Mouse (Mus musculus) fat pad, adult 2 months (tissue): ENCODE measurements around the gene Lss.

Source experiments
- DNase-seq: peaks from one replicate; pipeline ENCODE4 v3.0.0-alpha.2; 2011; ENCODE audit warnings: low read depth, low spot score; ENCODE audit errors: extremely low read depth

The Lss gene

GRCm38 (mm10) chr10:76531375-76531774 lies at the start of gene Lss:
TSS of gene Lss (plus strand) at chr10:76531588.
- DNase-seq = peak; percentile 54

GRCm38 (mm10) chr10:76486302-76486701 lies 45.1 kb upstream of the Lss start:
- no peak for DNase-seq

GRCm38 (mm10) chr10:76488265-76488664 lies 43.1 kb upstream of the Lss start:
- no peak for DNase-seq

DNA sequence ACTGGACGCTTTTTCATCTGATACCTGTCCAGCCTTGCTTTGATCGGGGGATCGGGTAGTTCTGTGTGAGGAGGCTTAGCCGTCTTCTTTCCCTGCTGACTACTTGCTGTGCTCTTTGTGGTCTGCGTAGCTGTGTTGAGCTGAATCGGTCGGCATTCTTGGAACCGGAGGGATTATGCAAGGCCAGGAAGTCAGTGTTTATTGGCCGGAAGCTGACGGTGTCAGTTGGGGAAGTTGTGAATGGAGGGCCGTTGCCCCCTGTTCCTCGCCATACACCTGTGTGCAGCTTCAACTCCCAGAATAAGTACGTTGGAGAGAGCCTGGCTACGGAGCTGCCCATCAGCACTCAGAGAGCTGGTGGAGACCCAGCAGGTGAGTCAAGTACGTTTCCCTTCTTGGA lies 42.2 kb upstream of the Lss start:
- no peak for DNase-seq

DNA sequence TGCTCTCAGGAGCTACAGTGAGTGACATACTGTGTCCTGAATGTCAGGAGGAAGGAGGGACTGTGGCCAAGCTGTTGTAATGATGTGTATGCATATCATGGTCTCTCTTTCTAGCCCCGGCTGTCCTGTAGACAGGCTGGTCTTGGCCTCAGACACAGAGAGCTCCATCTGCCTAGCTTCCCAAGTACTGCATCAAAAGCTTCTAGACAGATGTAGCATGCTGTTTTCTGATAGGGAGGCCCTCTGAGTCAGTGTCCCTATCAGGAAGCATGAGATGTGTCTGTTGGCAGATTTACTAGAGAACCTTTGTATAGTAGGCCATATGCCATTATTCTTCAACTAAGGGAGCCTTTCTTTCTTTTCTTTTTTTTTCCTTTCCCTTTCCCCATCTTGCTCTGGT lies 37.9 kb upstream of the Lss start:
- no peak for DNase-seq

GRCm38 (mm10) chr10:76495501-76495900 lies 35.9 kb upstream of the Lss start:
- no peak for DNase-seq

DNA sequence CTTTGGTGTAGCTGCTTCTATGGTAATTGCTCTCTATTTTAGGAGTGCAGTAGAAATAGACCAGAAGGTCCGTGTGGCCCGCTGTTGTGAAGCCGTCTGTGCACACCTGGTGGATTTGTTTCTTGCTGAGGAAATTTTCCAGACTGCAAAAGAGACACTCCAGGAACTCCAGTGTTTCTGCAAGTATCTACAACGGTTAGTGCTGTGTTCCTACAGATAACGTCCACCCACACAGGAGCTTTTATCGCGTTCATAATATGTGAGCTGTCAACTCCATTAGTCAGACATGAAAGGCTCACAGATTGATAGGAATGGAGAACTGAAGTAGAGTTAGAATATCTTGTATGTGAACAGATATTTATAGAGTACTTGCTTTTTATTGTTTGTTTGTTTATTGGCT lies 35.0 kb upstream of the Lss start:
- DNase-seq = no peak

DNA sequence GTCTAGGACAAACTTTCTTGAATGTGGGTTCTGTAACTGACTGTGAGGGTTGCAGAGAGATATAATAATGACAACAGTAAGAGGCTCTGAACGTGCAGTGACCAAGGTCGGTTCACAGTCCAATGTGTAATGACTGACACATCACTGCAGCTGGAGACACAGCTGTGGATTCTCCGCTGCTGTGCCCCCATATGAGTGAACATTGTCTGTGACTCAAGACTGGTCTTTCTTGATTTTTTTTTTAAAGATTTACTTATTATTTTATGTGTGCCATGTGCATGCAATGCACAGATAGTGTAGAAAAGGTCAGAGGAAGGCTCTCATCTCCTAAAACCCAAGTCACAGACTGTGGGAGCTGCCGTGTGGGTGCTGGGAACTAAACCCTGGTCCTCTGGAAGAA lies 33.9 kb upstream of the Lss start:
- DNase-seq = no peak

GRCm38 (mm10) chr10:76504271-76504943 lies 27.0 kb upstream of the Lss start:
- DNase-seq = no peak

DNA sequence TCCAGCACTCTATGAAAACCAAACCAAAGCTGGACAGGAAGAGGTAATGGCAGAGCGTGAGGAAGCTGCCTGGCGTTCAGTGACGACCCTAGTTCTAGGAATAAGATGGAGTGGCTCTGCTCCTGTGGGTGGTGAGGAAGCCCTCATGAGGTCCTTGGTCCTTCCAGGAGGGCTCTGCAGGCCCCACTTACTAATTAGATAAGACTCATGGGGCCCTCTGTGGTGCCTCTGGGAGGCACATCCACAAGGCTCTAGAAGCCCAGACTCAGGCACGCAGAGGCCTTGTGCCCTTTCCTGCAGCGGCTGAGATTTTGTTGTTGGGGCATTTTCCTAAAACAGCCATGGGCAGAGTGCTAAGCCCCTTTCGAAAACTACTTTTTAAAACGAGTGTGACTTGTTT lies 25.5 kb upstream of the Lss start:
- no peak for DNase-seq

DNA sequence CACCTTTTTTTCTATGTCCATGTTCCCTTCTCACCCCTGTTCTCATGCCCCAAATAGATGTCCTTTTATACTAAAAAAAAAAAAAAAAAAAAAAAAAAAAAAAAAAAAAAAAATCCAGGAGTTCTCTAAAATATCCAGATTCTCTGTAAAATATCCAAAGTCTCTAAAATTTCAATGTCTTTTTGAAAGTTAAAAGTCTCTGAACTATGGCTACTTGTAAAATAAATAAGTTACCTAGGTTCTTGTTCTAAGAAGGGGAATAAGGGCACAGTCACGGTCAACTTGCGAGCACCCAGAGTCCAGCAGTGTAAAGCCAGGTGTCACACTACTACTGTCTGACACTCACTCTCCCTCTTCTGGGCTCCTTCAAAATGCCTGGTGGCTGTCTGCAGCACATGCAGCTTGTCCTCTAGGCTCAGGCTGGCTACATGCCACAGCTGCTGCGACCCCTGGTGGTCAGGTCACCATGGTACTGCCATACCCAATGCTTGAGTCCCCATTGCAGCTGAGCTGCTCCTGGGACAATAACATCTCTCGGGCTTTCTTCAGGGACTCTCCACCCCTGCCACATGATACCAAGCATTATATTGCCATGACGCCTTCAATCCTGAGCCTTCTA lies 18.3 kb upstream of the Lss start:
- DNase-seq = no peak

DNA sequence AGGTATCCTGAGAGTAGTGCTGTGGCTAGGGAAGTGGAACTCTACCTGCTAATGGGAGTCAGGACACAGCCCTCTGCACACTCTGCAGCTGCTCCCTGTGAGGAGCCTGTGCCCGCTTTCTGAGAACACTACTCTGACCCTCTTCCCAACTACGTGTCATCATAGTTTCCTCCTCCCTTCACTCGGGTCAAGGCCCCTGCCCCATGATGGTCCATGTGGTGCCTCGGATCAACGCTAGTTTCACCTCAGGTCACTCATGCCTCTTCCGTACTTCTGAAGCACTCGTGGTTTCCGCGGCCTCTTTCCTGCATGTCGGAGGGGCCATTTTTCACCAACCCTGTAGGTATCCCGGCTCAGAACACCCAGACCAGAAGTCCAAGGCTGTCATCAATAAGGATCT lies 466 bp upstream of the Lss start:
- no peak for DNase-seq

GRCm38 (mm10) chr10:76531828-76532227 lies 440 bp downstream of the Lss start:
- no peak for DNase-seq

- DNase-seq = no peak
Observed at GRCm38 (mm10) chr10:76535526-76535925, 4.1 kb downstream of the Lss start.

- peak; percentile 87 for DNase-seq
Observed at GRCm38 (mm10) chr10:76537619-76538018, 6.2 kb downstream of the Lss start.

- DNase-seq = no peak
Observed at GRCm38 (mm10) chr10:76541336-76542085, 10.1 kb downstream of the Lss start.

DNA sequence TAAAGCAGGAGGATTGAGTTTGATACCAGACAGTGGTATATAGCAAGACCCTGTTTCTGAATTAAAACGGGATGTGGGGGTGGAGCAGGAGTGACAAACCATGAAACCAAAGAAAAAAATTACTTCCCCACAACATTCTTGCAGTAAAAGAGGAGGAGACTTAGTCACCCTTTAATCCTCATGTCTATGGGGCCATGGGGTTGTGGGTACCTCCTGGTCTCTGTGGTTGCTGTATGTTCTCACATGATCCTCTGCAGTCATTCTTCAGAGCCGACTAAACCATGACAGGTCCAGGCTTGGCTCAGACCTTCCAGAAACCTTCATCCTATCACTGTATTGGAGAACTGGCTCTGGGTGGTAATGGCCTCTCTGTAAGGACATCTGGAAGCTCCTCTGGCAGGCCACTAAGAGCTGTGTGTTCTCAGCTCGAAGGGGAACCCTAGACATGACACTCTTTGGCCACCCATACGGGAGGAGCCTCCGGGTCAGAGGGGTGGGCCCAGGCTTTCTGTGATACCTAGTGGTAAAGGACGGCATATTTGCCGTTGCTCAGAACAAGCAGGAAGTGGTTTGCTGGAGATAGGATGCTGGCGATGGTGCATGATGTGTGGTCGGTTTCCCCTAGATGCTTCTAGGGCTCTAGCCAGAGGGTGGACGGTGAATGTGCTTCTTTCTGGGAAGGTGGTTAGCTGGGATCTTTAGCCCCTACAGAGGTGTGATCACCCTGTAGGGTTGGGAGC lies 11.4 kb downstream of the Lss start:
- no peak for DNase-seq

GRCm38 (mm10) chr10:76546566-76546965 lies 15.2 kb downstream of the Lss start:
- no peak for DNase-seq

DNA sequence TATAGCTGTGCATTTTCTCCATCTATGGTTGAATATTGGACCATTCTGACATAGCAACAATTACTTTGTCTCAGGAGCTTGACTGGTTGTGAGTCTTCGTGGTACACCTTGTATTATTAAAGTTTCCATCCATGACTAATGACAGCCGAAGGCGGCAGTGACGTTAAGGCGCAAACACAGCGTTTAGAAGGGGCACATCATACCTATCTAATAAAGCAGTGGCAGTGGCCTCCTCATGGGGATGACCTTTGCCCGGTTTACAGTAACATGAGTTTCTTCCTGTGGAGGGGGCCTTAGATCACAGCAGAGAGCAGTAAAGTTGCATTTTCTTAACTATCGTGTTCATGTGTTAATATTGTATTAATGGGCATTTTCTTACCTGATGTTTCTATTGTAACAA lies 16.8 kb downstream of the Lss start:
- DNase-seq = no peak

GRCm38 (mm10) chr10:76550458-76550857 lies 19.1 kb downstream of the Lss start:
- DNase-seq = no peak

GRCm38 (mm10) chr10:76551556-76551955 lies 20.2 kb downstream of the Lss start:
- no peak for DNase-seq

- DNase-seq = no peak
Observed at GRCm38 (mm10) chr10:76554061-76554460, 22.7 kb downstream of the Lss start.
